ENCODE assay signal across 7 mouse cellular contexts in genomic region chr9:108451519-108452160, GRCm38 (mm10). TPM values are rescaled to one million over a fixed set of nuclear protein-coding genes. Genes with fewer than 3 reads are reported as not detected.
DNase-seq lines count a peak whose midpoint lies in the region; ATAC-seq and TF ChIP-seq lines count a peak whose summit lies in the region.

No protein-coding gene starts in this region.

- no peak overlapping the region for H3K27ac ChIP-seq in spleen, adult 2 months (ENCODE audit: insufficient read depth, low read length)
- H3K27ac ChIP-seq in forebrain, embryonic 12.5 days: peak overlapping the region; percentile 95
- peak overlapping the region; percentile 79 for H3K27ac ChIP-seq in liver, embryonic 12.5 days

- H3K9me3 ChIP-seq in forebrain, embryonic 12.5 days: no peaks in the 10 kb centered on the region
- H3K9me3 ChIP-seq in liver, embryonic 12.5 days (replicated peaks): no peaks in the 10 kb centered on the region

- ATAC-seq in forebrain, embryonic 12.5 days (ENCODE audit: low FRiP score): no peak
- ATAC-seq in liver, embryonic 12.5 days: no peak

- H3K27me3 ChIP-seq in spleen, adult 2 months (ENCODE audit: control insufficient read depth, insufficient read depth, low read length): no peaks in the 10 kb centered on the region
- 0 out of 2 replicates have a peak, but pooled peaks cover 3% of the 10 kb centered on the region for H3K27me3 ChIP-seq in forebrain, embryonic 12.5 days
- H3K27me3 ChIP-seq in liver, embryonic 12.5 days (replicated peaks): no peaks in the 10 kb centered on the region

- H3K4me2 ChIP-seq in forebrain, embryonic 12.5 days: peak overlapping the region; percentile 84
- H3K4me2 ChIP-seq in liver, embryonic 12.5 days: peak overlapping the region; percentile 98

- H3K4me3 ChIP-seq in spleen, adult 2 months (ENCODE audit: extremely low read depth, insufficient read depth, insufficient read length): 0 out of 2 replicates have a peak overlapping the region, but pooled peaks have one; percentile 57
- peak overlapping the region; percentile 53 for H3K4me3 ChIP-seq in forebrain, embryonic 12.5 days (replicated peaks)
- peak overlapping the region; percentile 68 for H3K4me3 ChIP-seq in liver, embryonic 12.5 days

- 81% methylated on average over 6 of the region's 6 CpGs for WGBS in spleen, adult 2 months
- 46% methylated on average over 6 of the region's 6 CpGs for WGBS in forebrain, embryonic 12.5 days
- WGBS in liver, embryonic 12.5 days (ENCODE audit: insufficient replicate concordance): 50% methylated on average over 6 of the region's 6 CpGs

- no peak for TF ChIP-seq POLR2A in spleen, adult 2 months (IDR thresholded peaks at IDR 0.05; ENCODE audit: low read depth, low read length)

- no peaks in the 10 kb centered on the region for H3K36me3 ChIP-seq in spleen, adult 2 months (ENCODE audit: control insufficient read depth, insufficient read depth, low read length)
- peaks cover 19% of the 10 kb centered on the region for H3K36me3 ChIP-seq in forebrain, embryonic 12.5 days (replicated peaks)
- H3K36me3 ChIP-seq in liver, embryonic 12.5 days: peaks cover 17% of the 10 kb centered on the region

- peaks cover 6% of the 10 kb centered on the region; the same call in 1 of the 2 replicates for H3K4me1 ChIP-seq in spleen, adult 2 months (ENCODE audit: control insufficient read depth, insufficient read depth, insufficient read length)
- H3K4me1 ChIP-seq in forebrain, embryonic 12.5 days: peaks cover 46% of the 10 kb centered on the region
- H3K4me1 ChIP-seq in liver, embryonic 12.5 days: peaks cover 65% of the 10 kb centered on the region

- DNase-seq in spleen, adult 2 months (ENCODE audit: low read depth in 1 of 2, low spot score in 2 of 2): no peak
- no peak for DNase-seq in spleen, postnatal 14 days (ENCODE audit: low spot score in 2 of 2)
- no peak for DNase-seq in yolk sac, embryonic 10.5 days (ENCODE audit: low spot score)
- DNase-seq in layer of hippocampus, adult 18-20 months (ENCODE audit: low spot score in 2 of 2): no peak
- DNase-seq in spleen, adult 18-20 months: no peak

- no peak for TF ChIP-seq CTCF in spleen, adult 2 months (IDR thresholded peaks at IDR 0.05; ENCODE audit: extremely low read depth, insufficient read depth, insufficient read length, insufficient replicate concordance)

- H3K9ac ChIP-seq in forebrain, embryonic 12.5 days: peak overlapping the region; percentile 66
- H3K9ac ChIP-seq in liver, embryonic 12.5 days: peak overlapping the region; percentile 73

RNA-seq across cellular contexts. Expression of gene Ccdc71, which starts 8.7 kb away (rescaled TPM):
- polyA plus RNA-seq in spleen, adult 2 months (2012; rRNA removed): 16.5 and 21.3 TPM in 2 replicates
- polyA plus RNA-seq in forebrain, embryonic 12.5 days (2016; fragmentation: Nextera tagmentation; extraction: Ambion mirVana): 44.1 and 49.0 TPM in 2 replicates
- polyA plus RNA-seq in liver, embryonic 12.5 days (2016; fragmentation: Nextera tagmentation; extraction: Ambion mirVana): 28.5 and 32.9 TPM in 2 replicates
- total RNA-seq in layer of hippocampus, adult 18-20 months (2021): 10 to 100 TPM; 34.7 to 40.2 TPM

RNA-seq across cellular contexts. Expression of gene Klhdc8b, which starts 9.7 kb away (rescaled TPM):
- polyA plus RNA-seq in spleen, adult 2 months (2012; rRNA removed): 22.2 and 23.7 TPM in 2 replicates
- polyA plus RNA-seq in forebrain, embryonic 12.5 days (2016; fragmentation: Nextera tagmentation; extraction: Ambion mirVana): 67.6 and 70.0 TPM in 2 replicates
- polyA plus RNA-seq in liver, embryonic 12.5 days (2016; fragmentation: Nextera tagmentation; extraction: Ambion mirVana): 17.7 and 18.8 TPM in 2 replicates
- 10 to 100 TPM; 18.8 to 19.6 TPM for total RNA-seq in layer of hippocampus, adult 18-20 months (2021)

RNA-seq across cellular contexts. Expression of gene BC048562, which starts 15.4 kb away (rescaled TPM):
- not detected in 2 replicates for polyA plus RNA-seq in spleen, adult 2 months (2012; rRNA removed)
- not detected in 2 replicates for polyA plus RNA-seq in forebrain, embryonic 12.5 days (2016; fragmentation: Nextera tagmentation; extraction: Ambion mirVana)
- polyA plus RNA-seq in liver, embryonic 12.5 days (2016; fragmentation: Nextera tagmentation; extraction: Ambion mirVana): not detected in 2 replicates
- not detected for total RNA-seq in layer of hippocampus, adult 18-20 months (2021)

RNA-seq across cellular contexts. Expression of gene Ccdc36, which starts 23.4 kb away (rescaled TPM):
- 0.05 TPM in 1 of 2 replicates, not detected in the other for polyA plus RNA-seq in spleen, adult 2 months (2012; rRNA removed)
- 1.1 and 1.4 TPM in 2 replicates for polyA plus RNA-seq in forebrain, embryonic 12.5 days (2016; fragmentation: Nextera tagmentation; extraction: Ambion mirVana)
- polyA plus RNA-seq in liver, embryonic 12.5 days (2016; fragmentation: Nextera tagmentation; extraction: Ambion mirVana): 0.55 TPM in 2 replicates
- total RNA-seq in layer of hippocampus, adult 18-20 months (2021): not detected

RNA-seq across cellular contexts. Expression of gene Lamb2, which starts 27.9 kb away (rescaled TPM):
- polyA plus RNA-seq in spleen, adult 2 months (2012; rRNA removed): 40.5 and 41.9 TPM in 2 replicates
- polyA plus RNA-seq in forebrain, embryonic 12.5 days (2016; fragmentation: Nextera tagmentation; extraction: Ambion mirVana): 37.9 and 39.5 TPM in 2 replicates
- 9.8 and 10.9 TPM in 2 replicates for polyA plus RNA-seq in liver, embryonic 12.5 days (2016; fragmentation: Nextera tagmentation; extraction: Ambion mirVana)
- 10 to 100 TPM; 27.5 to 29.5 TPM for total RNA-seq in layer of hippocampus, adult 18-20 months (2021)
